Mouse (Mus musculus): ENCODE measurements around the gene Gm10322. TPM values are rescaled to one million over a fixed set of nuclear protein-coding genes. Genes with fewer than 3 reads are reported as not detected.

Gene Gm10322
- total RNA-seq, 1 experiment: not detected

- no peak overlapping the region for H3K27ac ChIP-seq (ENCODE audit: insufficient read depth, low read depth, low read length, poor library complexity, severe bottlenecking)
- in situ Hi-C loops (cut with MboI; ENCODE audit: low sequenced_read_pairs in 2 of 2, unreplicated experiment in 2 of 2): no loop called here
- no peaks in the 10 kb centered on the region for H3K9me3 ChIP-seq (ENCODE audit: control insufficient read depth, insufficient read depth, low read depth, low read length)
- no peak for TF ChIP-seq MAFK (IDR thresholded peaks at IDR 0.05; ENCODE audit: insufficient read depth, low read depth, low read length)
- no peak for TF ChIP-seq ZNF384 (IDR thresholded peaks at IDR 0.05; ENCODE audit: low read depth, low read length)
- TF ChIP-seq CHD2 (IDR thresholded peaks at IDR 0.05; ENCODE audit: low read depth, low read length): no peak
- TF ChIP-seq HCFC1 (IDR thresholded peaks at IDR 0.05; ENCODE audit: borderline replicate concordance, insufficient read depth, low read length): no peak
- TF ChIP-seq ZC3H11A (IDR thresholded peaks at IDR 0.05; ENCODE audit: borderline replicate concordance, low read depth, low read length): no peak
- no peaks in the 10 kb centered on the region for H3K4me1 ChIP-seq (ENCODE audit: control insufficient read depth in 2 of 2, insufficient read depth in 2 of 2, low read length in 2 of 2, poor library complexity in 1 of 2)
- no peak overlapping the region for H3K4me3 ChIP-seq (ENCODE audit: insufficient read depth in 1 of 2, low read depth in 1 of 2, low read length in 2 of 2, poor library complexity in 1 of 2, severe bottlenecking in 1 of 2)
- no peaks in the 10 kb centered on the region for H3K36me3 ChIP-seq (ENCODE audit: control insufficient read depth, insufficient read depth, low read length, poor library complexity, severe bottlenecking)
- no peak overlapping the region for H3K9ac ChIP-seq (ENCODE audit: insufficient read depth, low read depth, low read length, poor library complexity, severe bottlenecking)
- DNase-seq (ENCODE audit: low read depth, low spot score): no peak
These were observed 7.6 kb downstream of the Gm10322 start for GRCm38 (mm10) chr10:59623496-59623895.

GRCm38 (mm10) chr10:59628641-59629505 is 13.0 kb downstream of the Gm10322 start:
- in situ Hi-C loops (cut with MboI; ENCODE audit: low sequenced_read_pairs in 2 of 2, unreplicated experiment in 2 of 2): no loop called here
- Histone ChIP-seq H3K36me3 (ENCODE audit: control insufficient read depth, insufficient read depth, low read length, poor library complexity, severe bottlenecking) (no peaks in the 10 kb centered on the region), H3K9ac (ENCODE audit: insufficient read depth, low read depth, low read length, poor library complexity, severe bottlenecking) (no peak overlapping the region), H3K4me1 (ENCODE audit: control insufficient read depth in 2 of 2, insufficient read depth in 2 of 2, low read length in 2 of 2, poor library complexity in 1 of 2) (no peaks in the 10 kb centered on the region), H3K4me3 (ENCODE audit: insufficient read depth in 1 of 2, low read depth in 1 of 2, low read length in 2 of 2, poor library complexity in 1 of 2, severe bottlenecking in 1 of 2) (no peak overlapping the region), H3K9me3 (ENCODE audit: control insufficient read depth, insufficient read depth, low read depth, low read length) (no peaks in the 10 kb centered on the region), H3K27ac (ENCODE audit: insufficient read depth, low read depth, low read length, poor library complexity, severe bottlenecking) (no peak overlapping the region)
- DNase-seq (ENCODE audit: low read depth, low spot score): no peak
- TF ChIP-seq ZC3H11A (IDR thresholded peaks at IDR 0.05; ENCODE audit: borderline replicate concordance, low read depth, low read length): no peak
- no peak for TF ChIP-seq CHD2 (IDR thresholded peaks at IDR 0.05; ENCODE audit: low read depth, low read length)
- no peak for TF ChIP-seq MAFK (IDR thresholded peaks at IDR 0.05; ENCODE audit: insufficient read depth, low read depth, low read length)
- no peak for TF ChIP-seq HCFC1 (IDR thresholded peaks at IDR 0.05; ENCODE audit: borderline replicate concordance, insufficient read depth, low read length)
- TF ChIP-seq ZNF384 (IDR thresholded peaks at IDR 0.05; ENCODE audit: low read depth, low read length): no peak

DNA sequence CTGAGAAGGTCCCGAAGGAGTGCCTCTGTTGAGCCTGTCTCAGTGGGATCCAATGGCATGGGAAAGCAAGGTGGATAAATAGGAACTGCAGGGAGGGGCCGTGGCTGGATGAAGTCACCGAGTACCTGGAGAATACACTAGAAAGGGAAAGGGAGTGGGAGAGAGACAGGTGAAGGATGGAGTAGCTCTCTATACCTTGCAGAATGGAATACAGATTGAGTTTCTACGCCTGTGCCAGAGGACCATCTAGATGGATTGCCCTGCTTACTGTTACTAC is 13.6 kb downstream of the Gm10322 start:
- Histone ChIP-seq H3K36me3 (ENCODE audit: control insufficient read depth, insufficient read depth, low read length, poor library complexity, severe bottlenecking) (no peaks in the 10 kb centered on the region), H3K9me3 (ENCODE audit: control insufficient read depth, insufficient read depth, low read depth, low read length) (no peaks in the 10 kb centered on the region), H3K9ac (ENCODE audit: insufficient read depth, low read depth, low read length, poor library complexity, severe bottlenecking) (no peak overlapping the region), H3K4me1 (ENCODE audit: control insufficient read depth in 2 of 2, insufficient read depth in 2 of 2, low read length in 2 of 2, poor library complexity in 1 of 2) (no peaks in the 10 kb centered on the region), H3K4me3 (ENCODE audit: insufficient read depth in 1 of 2, low read depth in 1 of 2, low read length in 2 of 2, poor library complexity in 1 of 2, severe bottlenecking in 1 of 2) (no peak overlapping the region), H3K27ac (ENCODE audit: insufficient read depth, low read depth, low read length, poor library complexity, severe bottlenecking) (no peak overlapping the region)
- no peak for TF ChIP-seq ZC3H11A (IDR thresholded peaks at IDR 0.05; ENCODE audit: borderline replicate concordance, low read depth, low read length)
- no peak for TF ChIP-seq ZNF384 (IDR thresholded peaks at IDR 0.05; ENCODE audit: low read depth, low read length)
- no peak for TF ChIP-seq CHD2 (IDR thresholded peaks at IDR 0.05; ENCODE audit: low read depth, low read length)
- no peak for TF ChIP-seq HCFC1 (IDR thresholded peaks at IDR 0.05; ENCODE audit: borderline replicate concordance, insufficient read depth, low read length)
- no peak for TF ChIP-seq MAFK (IDR thresholded peaks at IDR 0.05; ENCODE audit: insufficient read depth, low read depth, low read length)
- no peak for DNase-seq (ENCODE audit: low read depth, low spot score)
- in situ Hi-C loops (cut with MboI; ENCODE audit: low sequenced_read_pairs in 2 of 2, unreplicated experiment in 2 of 2): no loop called here

GRCm38 (mm10) chr10:59636048-59636447 is 20.2 kb downstream of the Gm10322 start:
- Histone ChIP-seq H3K4me1 (ENCODE audit: control insufficient read depth in 2 of 2, insufficient read depth in 2 of 2, low read length in 2 of 2, poor library complexity in 1 of 2) (no peaks in the 10 kb centered on the region), H3K4me3 (ENCODE audit: insufficient read depth in 1 of 2, low read depth in 1 of 2, low read length in 2 of 2, poor library complexity in 1 of 2, severe bottlenecking in 1 of 2) (no peak overlapping the region), H3K9me3 (ENCODE audit: control insufficient read depth, insufficient read depth, low read depth, low read length) (no peaks in the 10 kb centered on the region), H3K27ac (ENCODE audit: insufficient read depth, low read depth, low read length, poor library complexity, severe bottlenecking) (no peak overlapping the region), H3K36me3 (ENCODE audit: control insufficient read depth, insufficient read depth, low read length, poor library complexity, severe bottlenecking) (no peaks in the 10 kb centered on the region), H3K9ac (ENCODE audit: insufficient read depth, low read depth, low read length, poor library complexity, severe bottlenecking) (no peak overlapping the region)
- no peak for DNase-seq (ENCODE audit: low read depth, low spot score)
- no peak for TF ChIP-seq MAFK (IDR thresholded peaks at IDR 0.05; ENCODE audit: insufficient read depth, low read depth, low read length)
- TF ChIP-seq CHD2 (IDR thresholded peaks at IDR 0.05; ENCODE audit: low read depth, low read length): no peak
- TF ChIP-seq HCFC1 (IDR thresholded peaks at IDR 0.05; ENCODE audit: borderline replicate concordance, insufficient read depth, low read length): no peak
- no peak for TF ChIP-seq ZC3H11A (IDR thresholded peaks at IDR 0.05; ENCODE audit: borderline replicate concordance, low read depth, low read length)
- TF ChIP-seq ZNF384 (IDR thresholded peaks at IDR 0.05; ENCODE audit: low read depth, low read length): no peak
- in situ Hi-C loops (cut with MboI; ENCODE audit: low sequenced_read_pairs in 2 of 2, unreplicated experiment in 2 of 2): no loop called here

Measured in ES-E14 (cell line).